Mouse (Mus musculus) stomach, embryonic 14.5 days (tissue): Measurements from ENCODE around the gene Chl1. TPM values are rescaled to one million over a fixed set of nuclear protein-coding genes. Genes with fewer than 3 reads are reported as not detected.

ENCODE experiments used
- ATAC-seq: fragments of 200-750 bp; cut with Nextera tagmentation; 2 replicates; pipeline ENCODE4 v1.8.0; 2017; ENCODE audit warnings: low read depth, moderate TSS enrichment; ENCODE audit not compliant: insufficient number of reproducible peaks, insufficient read depth, low FRiP score
- H3K27ac ChIP-seq: fragments of 300-500 bp; sonication (generic); 2 replicates; pipeline ENCODE4 v1.5.1; 2014; ENCODE audit warnings: mild to moderate bottlenecking, low read length, moderate library complexity, mixed read lengths
- H3K27me3 ChIP-seq: fragments of 300-500 bp; sonication (generic); 2 replicates; pipeline ENCODE4 v1.6.1; 2014; ENCODE audit warnings: low read length, control low read depth, mixed read lengths; ENCODE audit not compliant: control insufficient read depth, insufficient read depth
- H3K36me3 ChIP-seq: fragments of 300-500 bp; sonication (generic); 2 replicates; pipeline ENCODE4 v1.6.1; 2014; ENCODE audit warnings: mild to moderate bottlenecking, control low read depth, low read length, moderate library complexity, mixed read lengths; ENCODE audit not compliant: control insufficient read depth, insufficient read depth
- H3K4me1 ChIP-seq: fragments of 300-500 bp; sonication (generic); 2 replicates; pipeline ENCODE4 v1.6.1; 2014; ENCODE audit warnings: low read length, control low read depth, mixed read lengths; ENCODE audit not compliant: control insufficient read depth, insufficient read depth
- H3K4me2 ChIP-seq: fragments of 300-500 bp; sonication (generic); replicated peaks from 2 replicates; pipeline ENCODE4 v1.6.1; 2014; ENCODE audit warnings: low read depth, low read length, control low read depth
- H3K4me3 ChIP-seq: fragments of 300-500 bp; sonication (generic); 2 replicates; pipeline ENCODE4 v1.5.1; 2014; ENCODE audit warnings: low read depth, low read length, control low read depth
- H3K9ac ChIP-seq: fragments of 300-500 bp; sonication (generic); replicated peaks from 2 replicates; pipeline ENCODE4 v1.6.1; 2014; ENCODE audit warnings: low read depth, mild to moderate bottlenecking, control low read depth, low read length, moderate library complexity, mixed read lengths
- H3K9me3 ChIP-seq: fragments of 300-500 bp; sonication (generic); 2 replicates; pipeline ENCODE4 v1.6.1; 2016; ENCODE audit warnings: low read depth, low read length, control low read depth; ENCODE audit not compliant: control insufficient read depth
- WGBS: fragments of 180-500 bp; shearing (Covaris S2); extraction: QIAGEN DNeasy Blood & Tissue Kit; methylation state at CpG from one replicate; pipeline ENCODE4 v1.1.7; 2014; 5-methylcytosine and 5-hydroxymethylcytosine counted together
- polyA plus RNA-seq: library from polyadenylated mRNA; unstranded; fragments of >200 nt; fragmentation: Nextera tagmentation; extraction: Ambion mirVana; gene quantifications from 2 replicates; pipeline ENCODE4 v1.2.1, GENCODE M21; 2014

The Chl1 gene
- polyA plus RNA-seq = 8.1 and 9.3 TPM in 2 replicates

DNA sequence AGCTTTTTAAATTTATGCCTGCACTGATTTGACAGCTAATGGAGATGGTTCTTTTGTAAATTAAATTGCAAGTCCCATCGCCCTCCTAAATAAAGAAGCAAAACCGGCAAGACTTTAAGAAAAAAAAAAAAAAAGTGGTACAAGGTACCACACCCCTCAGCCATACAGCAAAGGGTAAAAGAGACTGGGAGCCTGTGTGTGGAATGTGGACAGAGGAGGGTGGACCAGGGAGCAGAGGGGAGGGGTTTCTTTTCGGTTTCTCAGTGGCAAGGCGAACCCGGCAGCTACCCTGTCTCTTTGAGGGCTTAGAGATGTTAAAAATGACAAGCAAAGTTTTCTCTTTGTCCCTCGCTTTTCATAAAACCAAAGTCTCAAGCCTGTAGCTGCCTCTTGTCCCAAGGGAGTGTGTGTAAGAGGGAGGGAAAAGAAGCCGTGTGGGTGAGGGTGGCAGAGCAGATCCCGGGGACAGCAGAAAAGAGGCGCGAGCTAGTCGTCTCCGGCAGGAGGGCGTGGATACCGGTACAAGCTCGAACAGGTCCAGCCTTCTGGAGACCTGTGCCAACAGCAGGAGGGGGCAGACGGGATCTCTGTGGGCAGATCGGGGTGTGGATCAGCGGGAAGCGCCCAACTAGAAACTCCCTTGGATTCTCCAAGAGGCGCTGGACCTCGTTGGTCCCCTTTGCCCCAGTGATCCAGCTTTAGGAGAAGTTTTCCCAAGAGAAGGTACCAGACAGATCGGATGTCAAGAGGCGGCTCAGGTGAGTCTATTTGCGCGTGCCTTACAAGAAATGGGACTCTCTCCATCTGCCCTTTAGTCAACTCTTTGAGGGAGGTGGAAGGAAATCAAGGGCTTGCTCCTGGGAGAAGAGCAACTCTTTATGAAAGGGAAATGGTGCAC is at the start of gene Chl1:
Gene Chl1, plus strand, starts transcription at position 195 of the 898 bp plus-strand sequence.
- 2% methylated on average over 25 of the region's 25 CpGs for whole genome bisulfite sequencing
- H3K36me3 ChIP-seq = no peaks in the 10 kb centered on the region
- H3K9me3 ChIP-seq = no peaks in the 10 kb centered on the region
- H3K27me3 ChIP-seq = peaks cover 7% of the 10 kb centered on the region; the same call in 1 of the 2 replicates
- H3K27ac ChIP-seq = no peak within 1 kb of the TSS; the same call in 1 of the 2 replicates
- no peak within 1 kb of the TSS for H3K9ac ChIP-seq
- H3K4me1 ChIP-seq = 0 out of 2 replicates have a peak, but pooled peaks cover 6% of the 10 kb centered on the region
- peak within 1 kb of the TSS; percentile 38 for H3K4me3 ChIP-seq
- ATAC-seq = peak; percentile 73; the same call in 1 of the 2 replicates
- peak within 1 kb of the TSS; percentile 74 for H3K4me2 ChIP-seq

DNA sequence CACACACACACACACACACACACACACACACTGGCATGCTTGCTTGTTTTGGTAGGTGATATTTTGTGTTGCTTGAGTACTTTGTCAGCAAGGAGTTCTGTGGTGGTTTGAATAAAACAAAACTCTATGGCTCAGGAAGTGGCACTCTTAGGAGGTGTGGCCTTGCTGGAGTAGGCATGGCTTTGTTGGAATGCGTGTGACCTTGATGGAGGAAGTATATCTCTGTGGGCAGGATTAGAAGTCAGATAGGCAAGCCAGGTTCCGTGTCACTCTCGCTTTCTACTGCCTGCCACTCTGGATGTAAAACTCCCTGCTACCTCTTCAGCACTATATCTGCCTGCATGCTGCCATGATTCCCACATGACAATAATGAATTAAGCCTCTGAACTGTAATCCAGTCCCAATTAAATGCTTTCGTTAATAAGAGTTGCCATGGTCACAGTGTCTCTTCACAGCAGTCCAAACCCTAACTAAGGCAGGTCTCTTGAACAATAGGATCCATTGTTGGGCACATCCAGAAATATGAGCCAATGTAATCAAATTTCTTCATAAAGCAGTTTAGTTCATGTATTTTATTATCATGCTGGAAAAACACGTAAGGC is 44.8 kb upstream of the Chl1 start:
- ATAC-seq = no peak
- Histone ChIP-seq H3K27me3 (no peaks in the 10 kb centered on the region), H3K27ac (no peak overlapping the region), H3K4me2 (no peak overlapping the region), H3K9ac (no peak overlapping the region), H3K4me1 (no peaks in the 10 kb centered on the region), H3K4me3 (no peak overlapping the region), H3K36me3 (no peaks in the 10 kb centered on the region), H3K9me3 (no peaks in the 10 kb centered on the region)
- 73% methylated on average over 5 of the region's 5 CpGs for WGBS

DNA sequence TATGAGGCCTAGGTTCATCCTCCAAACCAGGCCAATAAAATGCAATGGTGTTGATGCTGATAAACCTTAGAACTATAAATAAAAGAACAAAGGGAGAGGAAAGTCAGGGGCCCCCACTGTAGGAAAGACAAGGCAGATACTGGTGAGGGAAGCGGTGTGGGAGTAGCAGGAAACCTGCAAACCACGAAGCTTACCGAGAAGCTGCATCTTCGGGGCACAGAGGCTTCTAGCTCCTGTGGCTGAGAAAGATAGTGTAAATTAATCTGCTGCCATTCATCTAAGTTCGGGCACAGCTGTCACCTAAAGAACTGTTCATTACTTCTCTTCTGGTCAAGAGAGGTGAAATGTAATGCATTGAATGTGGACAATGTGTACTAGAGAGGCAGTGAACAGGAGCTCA is 37.1 kb upstream of the Chl1 start:
- no peaks in the 10 kb centered on the region for H3K4me1 ChIP-seq
- H3K4me2 ChIP-seq = no peak overlapping the region
- H3K36me3 ChIP-seq = no peaks in the 10 kb centered on the region
- no peak overlapping the region for H3K27ac ChIP-seq
- H3K9me3 ChIP-seq = no peaks in the 10 kb centered on the region
- no peak overlapping the region for H3K4me3 ChIP-seq
- WGBS = 37% methylated on average over 5 of the region's 5 CpGs
- ATAC-seq = no peak
- H3K9ac ChIP-seq = no peak overlapping the region
- no peaks in the 10 kb centered on the region for H3K27me3 ChIP-seq

DNA sequence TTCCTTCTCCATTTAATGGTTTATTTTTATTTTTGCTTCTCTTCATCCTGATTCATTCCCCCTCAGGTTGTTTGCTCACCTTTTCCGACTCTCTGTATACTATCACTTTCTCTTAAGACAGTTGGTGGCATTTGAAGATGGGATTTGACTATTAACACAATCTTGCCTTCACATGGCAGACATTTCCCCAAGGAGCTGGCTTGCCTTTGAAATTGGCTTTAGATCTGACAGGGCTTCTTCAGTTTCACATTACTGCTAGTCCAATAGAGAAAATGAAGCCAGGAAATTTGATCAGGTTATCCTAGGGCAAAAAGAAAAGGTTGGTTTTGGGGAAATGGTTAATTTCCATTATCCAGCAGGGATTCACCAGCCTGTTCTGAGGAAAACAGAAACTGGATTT is 23.2 kb upstream of the Chl1 start:
- Histone ChIP-seq H3K27me3 (no peaks in the 10 kb centered on the region), H3K9me3 (no peaks in the 10 kb centered on the region), H3K4me3 (no peak overlapping the region), H3K4me1 (no peaks in the 10 kb centered on the region), H3K4me2 (no peak overlapping the region), H3K36me3 (no peaks in the 10 kb centered on the region), H3K27ac (no peak overlapping the region), H3K9ac (no peak overlapping the region)
- ATAC-seq = no peak
- WGBS = 79% methylated on average over 1 of the region's 1 CpGs

DNA sequence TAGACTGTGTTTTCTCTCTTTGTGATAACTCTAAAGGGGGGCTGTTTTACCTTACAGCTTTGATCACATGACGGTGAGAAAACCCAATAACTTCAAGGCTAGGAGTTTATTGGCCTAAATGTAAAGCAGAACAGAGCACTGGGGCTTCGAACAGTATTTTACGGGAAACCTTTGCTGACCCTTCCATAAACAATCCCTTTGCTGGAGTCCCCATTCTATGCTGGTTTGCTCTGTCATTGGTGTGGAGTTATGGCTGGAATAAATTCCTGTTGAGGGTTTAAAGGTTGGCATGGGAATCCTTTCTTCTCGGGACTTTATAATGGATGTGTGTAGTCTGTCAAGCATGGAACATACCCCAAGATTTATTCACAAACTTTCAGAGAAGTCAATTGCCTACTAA is 12.0 kb upstream of the Chl1 start:
- H3K9me3 ChIP-seq = no peaks in the 10 kb centered on the region
- no peak overlapping the region for H3K4me3 ChIP-seq
- H3K4me1 ChIP-seq = no peaks in the 10 kb centered on the region
- ATAC-seq = no peak
- no peak overlapping the region for H3K4me2 ChIP-seq
- WGBS = 52% methylated on average over 4 of the region's 4 CpGs
- H3K27ac ChIP-seq = no peak overlapping the region
- no peaks in the 10 kb centered on the region for H3K36me3 ChIP-seq
- H3K27me3 ChIP-seq = no peaks in the 10 kb centered on the region
- H3K9ac ChIP-seq = no peak overlapping the region

DNA sequence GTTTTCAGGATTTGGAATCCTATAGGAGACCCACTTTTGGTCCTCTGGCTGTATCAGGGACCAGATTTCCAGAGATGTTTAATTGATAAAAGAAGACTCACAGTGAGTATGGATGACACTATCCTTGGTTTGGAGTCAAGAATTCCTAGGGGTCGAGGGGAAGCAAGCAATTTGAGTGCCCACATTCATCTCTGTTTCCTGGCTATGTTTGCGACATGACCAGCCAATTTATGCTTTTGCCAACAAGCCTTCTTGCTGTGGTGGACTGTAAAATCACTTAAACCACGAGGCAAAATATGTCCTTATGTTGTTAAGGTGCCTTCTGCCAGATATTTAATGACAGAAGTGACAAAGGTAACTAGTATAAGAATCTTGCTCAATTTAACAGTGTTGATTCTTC is 6.3 kb upstream of the Chl1 start:
- H3K9me3 ChIP-seq = no peaks in the 10 kb centered on the region
- H3K4me3 ChIP-seq = no peak overlapping the region
- no peaks in the 10 kb centered on the region for H3K4me1 ChIP-seq
- H3K27me3 ChIP-seq = no peaks in the 10 kb centered on the region
- ATAC-seq = no peak
- 60% methylated on average over 3 of the region's 3 CpGs for whole genome bisulfite sequencing
- no peak overlapping the region for H3K4me2 ChIP-seq
- no peaks in the 10 kb centered on the region for H3K36me3 ChIP-seq
- H3K27ac ChIP-seq = no peak overlapping the region
- no peak overlapping the region for H3K9ac ChIP-seq

DNA sequence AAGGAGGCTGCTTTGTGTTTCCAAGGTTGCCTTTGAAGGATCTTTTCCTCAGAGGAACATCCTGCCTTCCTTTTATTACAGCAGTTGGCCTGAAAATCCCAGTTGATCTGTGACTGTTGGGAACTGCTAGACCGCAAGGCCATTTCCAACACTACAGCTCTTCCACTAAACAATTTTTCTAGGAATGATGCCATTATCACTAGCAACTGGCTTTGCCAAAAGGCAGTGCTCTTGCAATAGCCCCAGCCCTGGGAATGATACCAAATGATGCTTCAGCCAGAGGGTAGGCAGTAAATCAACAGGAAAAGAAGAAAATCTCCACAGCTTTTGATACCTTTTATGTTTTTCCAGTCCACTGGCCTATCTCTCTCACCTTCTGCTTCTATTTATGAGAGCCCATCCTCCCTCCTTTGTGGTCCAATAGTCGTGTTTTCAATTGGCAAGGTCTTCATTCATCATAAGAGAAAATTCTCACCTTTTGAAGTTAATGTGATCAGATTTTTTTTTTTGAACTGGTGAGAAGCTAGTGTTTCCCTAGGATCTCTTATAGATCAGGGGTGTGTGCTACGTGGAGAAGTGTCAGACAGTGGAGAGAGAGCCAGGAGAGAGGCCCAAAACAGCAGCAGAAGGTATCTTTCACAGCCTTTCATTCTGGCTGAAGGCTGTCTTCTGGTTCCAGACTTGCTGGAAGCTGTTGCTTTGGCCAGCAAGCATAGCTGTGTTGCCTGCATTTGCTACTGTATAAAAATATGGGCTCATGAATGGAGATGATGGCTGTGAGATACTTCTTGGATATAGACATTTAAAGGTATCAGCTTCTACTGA is 2.4 kb upstream of the Chl1 start:
- H3K27ac ChIP-seq = no peak overlapping the region
- no peak overlapping the region for H3K4me2 ChIP-seq
- no peak overlapping the region for H3K4me3 ChIP-seq
- H3K9ac ChIP-seq = no peak overlapping the region
- H3K36me3 ChIP-seq = no peaks in the 10 kb centered on the region
- WGBS = 64% methylated on average over 3 of the region's 3 CpGs
- H3K27me3 ChIP-seq = peaks cover 7% of the 10 kb centered on the region; the same call in 1 of the 2 replicates
- no peak for ATAC-seq
- H3K4me1 ChIP-seq = 0 out of 2 replicates have a peak, but pooled peaks cover 6% of the 10 kb centered on the region
- H3K9me3 ChIP-seq = no peaks in the 10 kb centered on the region

DNA sequence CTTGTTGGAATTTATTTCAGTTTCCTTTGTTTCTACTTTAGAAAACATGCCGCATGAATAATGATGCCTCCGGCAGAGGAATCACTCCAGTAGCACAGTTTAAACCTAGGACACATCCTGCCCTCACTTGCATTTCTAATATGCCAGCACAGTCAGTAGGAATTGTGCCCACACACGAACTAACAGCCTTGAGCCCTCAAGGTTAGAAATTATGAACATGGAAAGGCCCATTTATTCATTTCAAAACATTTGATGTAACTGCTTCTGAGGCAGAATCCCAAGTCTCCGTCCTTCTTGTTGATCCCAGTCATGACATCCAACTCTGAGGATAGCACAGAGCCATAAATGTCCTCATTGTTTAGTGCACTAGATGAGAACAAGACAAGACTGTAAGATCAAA is 790 bp upstream of the Chl1 start:
- peaks cover 7% of the 10 kb centered on the region; the same call in 1 of the 2 replicates for H3K27me3 ChIP-seq
- 0 out of 2 replicates have a peak, but pooled peaks cover 6% of the 10 kb centered on the region for H3K4me1 ChIP-seq
- H3K27ac ChIP-seq = no peak overlapping the region
- H3K4me3 ChIP-seq = no peak overlapping the region
- no peaks in the 10 kb centered on the region for H3K9me3 ChIP-seq
- no peak overlapping the region for H3K4me2 ChIP-seq
- H3K36me3 ChIP-seq = no peaks in the 10 kb centered on the region
- no peak for ATAC-seq
- H3K9ac ChIP-seq = no peak overlapping the region
- WGBS = 73% methylated on average over 4 of the region's 4 CpGs
